Mouse (Mus musculus): Measurements from ENCODE around the gene Ctps. TPM values are rescaled to one million over a fixed set of nuclear protein-coding genes. Genes with fewer than 3 reads are reported as not detected.

Ctps gene
- polyA plus RNA-seq, 1 experiment from 2014 or later = 76.4 TPM

GRCm38 (mm10) chr4:120544896-120545295 lies 25.2 kb downstream of the Ctps start:
- WGBS = 86% methylated on average over 1 of the region's 1 CpGs
- H3K27me3 ChIP-seq (replicated peaks; ENCODE audit: control insufficient read depth, insufficient read depth, low read length) = no peaks in the 10 kb centered on the region
- H3K4me1 ChIP-seq (ENCODE audit: control insufficient read depth, insufficient read depth, low read depth, low read length) = no peaks in the 10 kb centered on the region
- no peak for ATAC-seq
- H3K4me2 ChIP-seq (ENCODE audit: low read length) = no peak overlapping the region
- H3K9me3 ChIP-seq (ENCODE audit: control insufficient read depth, low read length) = no peaks in the 10 kb centered on the region
- no peak overlapping the region for H3K9ac ChIP-seq (ENCODE audit: low read depth, low read length)
- no peak overlapping the region for H3K27ac ChIP-seq (ENCODE audit: low read depth, low read length)
- H3K4me3 ChIP-seq (ENCODE audit: low read length) = no peak overlapping the region
- peaks cover 43% of the 10 kb centered on the region for H3K36me3 ChIP-seq (ENCODE audit: control insufficient read depth, insufficient read depth, low read length)

GRCm38 (mm10) chr4:120538664-120539063 lies 31.4 kb downstream of the Ctps start:
- Histone ChIP-seq H3K9me3 (ENCODE audit: control insufficient read depth, low read length) (no peaks in the 10 kb centered on the region), H3K9ac (ENCODE audit: low read depth, low read length) (no peak overlapping the region), H3K36me3 (ENCODE audit: control insufficient read depth, insufficient read depth, low read length) (peaks cover 28% of the 10 kb centered on the region), H3K4me3 (ENCODE audit: low read length) (no peak overlapping the region), H3K4me1 (ENCODE audit: control insufficient read depth, insufficient read depth, low read depth, low read length) (no peaks in the 10 kb centered on the region), H3K4me2 (ENCODE audit: low read length) (no peak overlapping the region), H3K27me3 (replicated peaks; ENCODE audit: control insufficient read depth, insufficient read depth, low read length) (no peaks in the 10 kb centered on the region), H3K27ac (ENCODE audit: low read depth, low read length) (no peak overlapping the region)
- WGBS = 91% methylated on average over 10 of the region's 10 CpGs
- no peak for ATAC-seq

GRCm38 (mm10) chr4:120531986-120532385 lies 38.1 kb downstream of the Ctps start, which contains the start of gene Slfnl1:
Gene Slfnl1, plus strand, starts transcription at chr4:120532231.
- H3K4me1 ChIP-seq (ENCODE audit: control insufficient read depth, insufficient read depth, low read depth, low read length) = no peaks in the 10 kb centered on the region
- no peaks in the 10 kb centered on the region for H3K27me3 ChIP-seq (replicated peaks; ENCODE audit: control insufficient read depth, insufficient read depth, low read length)
- no peak within 1 kb of the TSS for H3K4me3 ChIP-seq (ENCODE audit: low read length)
- no peak within 1 kb of the TSS for H3K27ac ChIP-seq (ENCODE audit: low read depth, low read length)
- no peak within 1 kb of the TSS for H3K9ac ChIP-seq (ENCODE audit: low read depth, low read length)
- peaks cover 24% of the 10 kb centered on the region for H3K36me3 ChIP-seq (ENCODE audit: control insufficient read depth, insufficient read depth, low read length)
- WGBS = 87% methylated on average over 6 of the region's 6 CpGs
- H3K4me2 ChIP-seq (ENCODE audit: low read length) = no peak within 1 kb of the TSS
- no peak for ATAC-seq
- H3K9me3 ChIP-seq (ENCODE audit: control insufficient read depth, low read length) = no peaks in the 10 kb centered on the region

- no peak overlapping the region for H3K9ac ChIP-seq (ENCODE audit: low read depth, low read length)
- no peak overlapping the region for H3K4me3 ChIP-seq (ENCODE audit: low read length)
- no peaks in the 10 kb centered on the region for H3K9me3 ChIP-seq (ENCODE audit: control insufficient read depth, low read length)
- H3K4me1 ChIP-seq (ENCODE audit: control insufficient read depth, insufficient read depth, low read depth, low read length) = no peaks in the 10 kb centered on the region
- H3K4me2 ChIP-seq (ENCODE audit: low read length) = no peak overlapping the region
- H3K27ac ChIP-seq (ENCODE audit: low read depth, low read length) = no peak overlapping the region
- peaks cover 25% of the 10 kb centered on the region for H3K36me3 ChIP-seq (ENCODE audit: control insufficient read depth, insufficient read depth, low read length)
- ATAC-seq = no peak
- H3K27me3 ChIP-seq (replicated peaks; ENCODE audit: control insufficient read depth, insufficient read depth, low read length) = no peaks in the 10 kb centered on the region
- 90% methylated on average over 9 of the region's 9 CpGs for WGBS
Measured at GRCm38 (mm10) chr4:120528171-120528570, 41.9 kb downstream of the Ctps start.

- H3K9ac ChIP-seq (ENCODE audit: low read depth, low read length) = no peak overlapping the region
- H3K9me3 ChIP-seq (ENCODE audit: control insufficient read depth, low read length) = no peaks in the 10 kb centered on the region
- H3K27me3 ChIP-seq (replicated peaks; ENCODE audit: control insufficient read depth, insufficient read depth, low read length) = no peaks in the 10 kb centered on the region
- no peaks in the 10 kb centered on the region for H3K4me1 ChIP-seq (ENCODE audit: control insufficient read depth, insufficient read depth, low read depth, low read length)
- peaks cover 20% of the 10 kb centered on the region for H3K36me3 ChIP-seq (ENCODE audit: control insufficient read depth, insufficient read depth, low read length)
- H3K4me2 ChIP-seq (ENCODE audit: low read length) = no peak overlapping the region
- H3K27ac ChIP-seq (ENCODE audit: low read depth, low read length) = no peak overlapping the region
- WGBS = 94% methylated on average over 3 of the region's 3 CpGs
- no peak overlapping the region for H3K4me3 ChIP-seq (ENCODE audit: low read length)
- no peak for ATAC-seq
Measured at GRCm38 (mm10) chr4:120523092-120523491, 47.0 kb downstream of the Ctps start.

- H3K9ac ChIP-seq (ENCODE audit: low read depth, low read length) = no peak overlapping the region
- no peaks in the 10 kb centered on the region for H3K4me1 ChIP-seq (ENCODE audit: control insufficient read depth, insufficient read depth, low read depth, low read length)
- H3K4me3 ChIP-seq (ENCODE audit: low read length) = no peak overlapping the region
- no peaks in the 10 kb centered on the region for H3K9me3 ChIP-seq (ENCODE audit: control insufficient read depth, low read length)
- H3K36me3 ChIP-seq (ENCODE audit: control insufficient read depth, insufficient read depth, low read length) = peaks cover 23% of the 10 kb centered on the region
- WGBS = 91% methylated on average over 4 of the region's 4 CpGs
- no peaks in the 10 kb centered on the region for H3K27me3 ChIP-seq (replicated peaks; ENCODE audit: control insufficient read depth, insufficient read depth, low read length)
- no peak overlapping the region for H3K4me2 ChIP-seq (ENCODE audit: low read length)
- ATAC-seq = no peak
- H3K27ac ChIP-seq (ENCODE audit: low read depth, low read length) = no peak overlapping the region
Measured at GRCm38 (mm10) chr4:120522351-120522750, 47.7 kb downstream of the Ctps start.

- WGBS = 80% methylated on average over 5 of the region's 5 CpGs
- Histone ChIP-seq H3K4me3 (ENCODE audit: low read length) (no peak overlapping the region), H3K9ac (ENCODE audit: low read depth, low read length) (no peak overlapping the region), H3K27me3 (replicated peaks; ENCODE audit: control insufficient read depth, insufficient read depth, low read length) (no peaks in the 10 kb centered on the region), H3K4me1 (ENCODE audit: control insufficient read depth, insufficient read depth, low read depth, low read length) (no peaks in the 10 kb centered on the region), H3K27ac (ENCODE audit: low read depth, low read length) (no peak overlapping the region), H3K36me3 (ENCODE audit: control insufficient read depth, insufficient read depth, low read length) (peaks cover 27% of the 10 kb centered on the region), H3K9me3 (ENCODE audit: control insufficient read depth, low read length) (no peaks in the 10 kb centered on the region), H3K4me2 (ENCODE audit: low read length) (no peak overlapping the region)
- ATAC-seq = no peak
Measured at GRCm38 (mm10) chr4:120521761-120522160, 48.3 kb downstream of the Ctps start.

- Histone ChIP-seq H3K27me3 (replicated peaks; ENCODE audit: control insufficient read depth, insufficient read depth, low read length) (no peaks in the 10 kb centered on the region), H3K9me3 (ENCODE audit: control insufficient read depth, low read length) (no peaks in the 10 kb centered on the region), H3K4me3 (ENCODE audit: low read length) (no peak overlapping the region), H3K4me1 (ENCODE audit: control insufficient read depth, insufficient read depth, low read depth, low read length) (no peaks in the 10 kb centered on the region), H3K27ac (ENCODE audit: low read depth, low read length) (no peak overlapping the region), H3K9ac (ENCODE audit: low read depth, low read length) (no peak overlapping the region), H3K36me3 (ENCODE audit: control insufficient read depth, insufficient read depth, low read length) (peaks cover 20% of the 10 kb centered on the region), H3K4me2 (ENCODE audit: low read length) (no peak overlapping the region)
- ATAC-seq = no peak
- 74% methylated on average over 4 of the region's 4 CpGs for WGBS
Measured at GRCm38 (mm10) chr4:120517335-120517734, 52.7 kb downstream of the Ctps start.

- no peaks in the 10 kb centered on the region for H3K9me3 ChIP-seq (ENCODE audit: control insufficient read depth, low read length)
- no peak overlapping the region for H3K9ac ChIP-seq (ENCODE audit: low read depth, low read length)
- H3K27me3 ChIP-seq (replicated peaks; ENCODE audit: control insufficient read depth, insufficient read depth, low read length) = no peaks in the 10 kb centered on the region
- H3K4me2 ChIP-seq (ENCODE audit: low read length) = no peak overlapping the region
- H3K4me3 ChIP-seq (ENCODE audit: low read length) = no peak overlapping the region
- ATAC-seq = no peak
- 95% methylated on average over 7 of the region's 7 CpGs for WGBS
- peaks cover 17% of the 10 kb centered on the region; the same call in 1 of the 2 replicates for H3K36me3 ChIP-seq (ENCODE audit: control insufficient read depth, insufficient read depth, low read length)
- no peaks in the 10 kb centered on the region for H3K4me1 ChIP-seq (ENCODE audit: control insufficient read depth, insufficient read depth, low read depth, low read length)
- no peak overlapping the region for H3K27ac ChIP-seq (ENCODE audit: low read depth, low read length)
Measured at GRCm38 (mm10) chr4:120516907-120517306, 53.2 kb downstream of the Ctps start.

GRCm38 (mm10) chr4:120516491-120516890 lies 53.6 kb downstream of the Ctps start:
- H3K27ac ChIP-seq (ENCODE audit: low read depth, low read length) = no peak overlapping the region
- no peaks in the 10 kb centered on the region for H3K9me3 ChIP-seq (ENCODE audit: control insufficient read depth, low read length)
- H3K27me3 ChIP-seq (replicated peaks; ENCODE audit: control insufficient read depth, insufficient read depth, low read length) = no peaks in the 10 kb centered on the region
- no peak overlapping the region for H3K9ac ChIP-seq (ENCODE audit: low read depth, low read length)
- no peaks in the 10 kb centered on the region for H3K4me1 ChIP-seq (ENCODE audit: control insufficient read depth, insufficient read depth, low read depth, low read length)
- H3K4me2 ChIP-seq (ENCODE audit: low read length) = no peak overlapping the region
- H3K36me3 ChIP-seq (ENCODE audit: control insufficient read depth, insufficient read depth, low read length) = peaks cover 17% of the 10 kb centered on the region; the same call in 1 of the 2 replicates
- no peak for ATAC-seq
- 98% methylated on average over 7 of the region's 7 CpGs for WGBS
- no peak overlapping the region for H3K4me3 ChIP-seq (ENCODE audit: low read length)

Measured in hindbrain, embryonic 16.5 days (tissue).